Mouse (Mus musculus) induced T-regulatory cell, adult 2 months (primary cell): Measurements from ENCODE around the gene Hps6.

Experiments
- DNase-seq: peaks from one replicate; pipeline ENCODE4 v3.0.0-alpha.2; 2012; ENCODE audit warnings: low read depth

The Hps6 gene

DNA sequence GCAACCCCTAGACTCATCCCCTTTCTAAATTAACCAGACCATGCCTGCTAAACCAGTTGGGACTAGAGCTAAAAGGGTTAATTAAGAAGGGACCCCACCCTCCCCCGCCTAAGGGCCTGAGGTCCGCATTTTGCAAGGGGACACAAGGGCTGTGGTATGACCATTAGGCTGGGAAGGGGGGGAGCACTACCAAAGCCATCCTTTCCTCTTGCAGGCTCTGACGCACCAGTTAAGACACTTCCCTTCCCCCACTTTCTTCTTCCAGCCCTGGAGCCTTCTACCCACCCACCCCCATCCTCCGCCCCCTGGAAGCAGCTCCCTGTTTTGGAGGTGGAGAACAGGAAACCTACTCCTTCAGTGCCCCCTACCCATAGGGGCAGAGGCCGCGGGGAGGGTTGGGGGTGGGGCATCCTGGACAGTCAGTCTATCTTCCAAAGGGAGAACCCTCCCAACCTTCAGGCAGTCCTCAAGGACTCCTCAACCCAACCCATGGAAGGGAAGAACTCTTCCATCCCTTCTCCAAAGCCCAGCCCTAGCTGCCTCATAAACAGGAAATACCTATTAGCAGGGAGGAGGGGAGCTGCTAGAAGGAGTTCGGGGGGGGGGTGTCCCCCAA lies 42.5 kb downstream of the Hps6 start:
- DNase-seq = peak; percentile 52

DNA sequence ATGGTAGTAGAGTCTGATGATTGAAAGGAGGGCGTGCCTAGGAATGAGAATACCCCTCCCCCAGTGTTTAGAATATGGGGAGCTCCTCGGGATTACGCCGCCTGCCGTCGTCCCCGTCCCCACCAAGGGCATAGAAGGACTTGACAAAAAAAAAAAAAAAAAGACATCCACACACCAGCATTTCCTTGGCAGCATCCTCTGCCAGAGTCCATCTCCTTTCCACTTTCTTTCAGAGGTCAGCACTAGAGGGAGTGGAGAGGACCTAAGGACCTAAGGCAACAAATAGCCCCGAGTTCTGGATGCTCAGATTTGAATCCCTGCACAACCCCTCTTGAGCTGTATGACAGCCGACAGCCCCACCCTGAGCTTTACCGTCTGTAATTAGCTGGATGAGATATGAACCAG lies 43.3 kb downstream of the Hps6 start:
- DNase-seq = no peak

DNA sequence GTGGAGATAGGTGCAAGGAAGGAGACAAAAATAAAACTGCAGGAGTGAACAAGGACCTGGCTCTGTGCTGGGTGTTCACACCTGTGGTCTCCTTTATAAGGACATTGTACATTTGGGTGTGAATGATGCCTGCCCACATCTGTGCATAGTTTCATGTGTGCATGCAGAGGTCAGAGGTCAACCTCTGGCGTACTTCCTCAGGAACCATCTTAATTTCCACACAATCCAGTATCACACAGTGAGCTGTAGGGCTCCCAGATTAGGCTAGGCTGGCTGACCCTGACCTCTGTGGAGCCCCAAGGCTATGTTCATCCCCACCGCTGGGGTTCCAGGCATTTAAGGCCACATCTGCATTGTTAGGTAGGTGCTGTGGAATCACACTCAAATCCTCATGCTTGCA lies 44.1 kb downstream of the Hps6 start:
- no peak for DNase-seq

DNA sequence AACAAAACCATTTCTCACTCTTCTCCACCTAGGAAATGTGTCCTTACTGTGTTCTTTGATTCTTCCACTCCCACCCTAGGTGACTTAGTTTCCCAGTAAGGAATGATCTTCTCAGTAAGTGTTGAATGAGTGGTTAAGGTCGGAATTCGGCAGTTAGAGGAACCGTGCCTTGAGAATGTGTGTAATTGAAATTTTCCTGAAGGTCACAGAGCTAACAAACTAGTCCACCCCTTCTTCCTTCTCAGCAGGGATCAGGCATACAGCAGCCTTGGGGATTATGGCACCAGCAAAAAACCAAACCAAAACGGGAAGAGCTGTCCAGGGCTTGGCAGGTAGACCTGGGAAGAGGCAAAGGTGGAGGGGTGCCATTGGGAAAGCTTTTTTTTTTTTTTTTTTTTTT lies 45.8 kb downstream of the Hps6 start:
- DNase-seq = no peak

DNA sequence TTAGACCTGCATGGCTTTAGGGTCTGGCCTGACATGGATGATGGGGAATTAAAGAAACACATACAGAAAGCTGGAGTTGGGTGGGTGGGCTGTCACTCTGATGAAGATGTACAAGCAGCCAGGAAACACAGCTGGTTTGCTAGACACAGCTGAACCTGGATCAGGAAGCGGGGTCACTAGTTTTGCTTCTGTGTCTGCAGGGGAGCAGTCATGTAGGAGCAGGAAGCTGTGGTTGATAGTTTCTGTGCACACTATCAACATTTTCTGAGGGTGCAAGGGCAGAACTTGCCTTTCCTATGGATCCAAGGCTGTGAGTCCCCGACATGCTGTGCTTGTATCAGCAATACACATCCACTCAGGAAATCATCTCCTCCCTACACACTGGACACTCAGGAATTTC lies 47.2 kb downstream of the Hps6 start:
- DNase-seq = peak; percentile 49
